Mouse (Mus musculus) liver, postnatal 0 days (tissue): ENCODE data around the gene Fosb.

ENCODE experiments used
- CTCF ChIP-seq: sonication (generic); IDR thresholded peaks from 2 replicates; pipeline ENCODE4 v1.5.1; 2016; ENCODE audit warnings: antibody characterized with exemption, low read depth
- EP300 ChIP-seq: IDR thresholded peaks from 2 replicates; pipeline ENCODE4 v1.6.1; 2016; ENCODE audit warnings: antibody characterized with exemption, low read depth, mild to moderate bottlenecking

GRCm38 (mm10) chr7:19307739-19308453 lies 2.0 kb downstream of the Fosb start:
- TF ChIP-seq CTCF (no peak), EP300 (no peak)
